Mouse (Mus musculus) spleen, adult 2 months (tissue): ENCODE results near the gene Col18a1. TPM values are rescaled to one million over a fixed set of nuclear protein-coding genes. Genes with fewer than 3 reads are reported as not detected.
A peak's percentile ranks its signal among the peaks of the same experiment; 100 is the strongest.

Experiments
- DNase-seq, 2 experiments: peaks; one replicate each; pipeline versions ENCODE4 v3.0.0 to v3.0.0-alpha.2; 2012 to 2021; ENCODE audit warnings: low spot score in 2 of 2, low read depth in 1 of 2
- H3K27ac ChIP-seq: fragments of 200-500 bp; 2 replicates; pipeline ENCODE4 v1.5.1; 2012; ENCODE audit warnings: low read length, inconsistent platforms; ENCODE audit not compliant: insufficient read depth
- H3K27me3 ChIP-seq: fragments of 200-500 bp; 2 replicates; pipeline ENCODE4 v1.6.1; 2012; ENCODE audit warnings: mild to moderate bottlenecking, moderate library complexity, low read length, inconsistent platforms; ENCODE audit not compliant: control insufficient read depth, insufficient read depth
- H3K36me3 ChIP-seq: fragments of 200-500 bp; 2 replicates; pipeline ENCODE4 v1.6.1; 2012; ENCODE audit warnings: mild to moderate bottlenecking, low read length, inconsistent platforms; ENCODE audit not compliant: control insufficient read depth, insufficient read depth
- H3K4me1 ChIP-seq: fragments of 200-500 bp; 2 replicates; pipeline ENCODE4 v1.6.1; 2011; ENCODE audit warnings: inconsistent platforms; ENCODE audit not compliant: control insufficient read depth, insufficient read depth, insufficient read length
- H3K4me3 ChIP-seq: fragments of 200-500 bp; 2 replicates; pipeline ENCODE4 v1.5.1; 2011; ENCODE audit warnings: mild to moderate bottlenecking, inconsistent platforms; ENCODE audit not compliant: insufficient read depth, insufficient read length; ENCODE audit errors: extremely low read depth
- CTCF ChIP-seq: fragments of 200-500 bp; IDR thresholded peaks from 2 replicates; pipeline ENCODE4 v1.5.1; 2011; ENCODE audit warnings: mild to moderate bottlenecking, inconsistent platforms; ENCODE audit not compliant: insufficient read depth, insufficient read length, insufficient replicate concordance; ENCODE audit errors: extremely low read depth
- POLR2A ChIP-seq: fragments of 200-500 bp; IDR thresholded peaks from 2 replicates; pipeline ENCODE4 v1.6.1; 2011; ENCODE audit warnings: low read depth, low read length, inconsistent platforms
- WGBS: fragments of 180-500 bp; shearing (Covaris S2); methylation state at CpG from one replicate; pipeline ENCODE4 v1.1.7; 2018; 5-methylcytosine and 5-hydroxymethylcytosine counted together
- polyA plus RNA-seq: library from polyadenylated mRNA; depleted of rRNA; stranded (reverse); fragments of >200 nt; gene quantifications from 2 replicates; pipeline ENCODE4 v1.2.3, GENCODE M21; 2012; rRNA removed

Gene Col18a1
- polyA plus RNA-seq: 15.0 and 23.4 TPM in 2 replicates

- 1% methylated on average over 42 of the region's 42 CpGs for WGBS
- H3K4me3 ChIP-seq: peak within 1 kb of the TSS; percentile 42; the same call in 1 of the 2 replicates
- TF ChIP-seq CTCF (no peak), POLR2A (no peak)
- no peak within 1 kb of the TSS for H3K27ac ChIP-seq
- no peaks in the 10 kb centered on the region for H3K36me3 ChIP-seq
- peaks cover 7% of the 10 kb centered on the region; the same call in 1 of the 2 replicates for H3K4me1 ChIP-seq
- H3K27me3 ChIP-seq: no peaks in the 10 kb centered on the region
- DNase-seq: no peak
These were observed at the start of gene Col18a1 for GRCm38 (mm10) chr10:77165963-77166717. Gene Col18a1 (minus strand): TSS chr10:77166548.

DNA sequence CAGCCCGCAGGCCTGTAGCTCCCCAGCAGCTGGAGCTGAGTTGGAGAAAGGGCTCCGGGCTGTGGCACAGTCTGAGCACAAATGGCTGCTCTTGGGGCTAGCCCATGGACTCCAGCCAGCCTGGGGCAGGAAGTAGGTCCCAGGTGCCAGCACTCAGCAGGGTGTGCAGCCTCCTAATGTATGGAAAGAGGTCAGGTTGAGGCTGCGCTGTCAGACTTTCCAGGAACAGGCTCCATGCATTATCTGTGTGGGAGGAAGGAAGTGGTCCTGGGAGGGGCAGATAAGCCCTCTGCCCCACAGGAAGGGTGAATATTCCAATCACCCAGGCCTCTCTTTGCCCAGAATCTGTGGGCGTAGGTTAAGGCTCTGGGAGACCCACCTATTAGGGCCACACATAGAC, 49.3 kb upstream of the Col18a1 start:
- no peak for DNase-seq
- WGBS: 50% methylated on average over 4 of the region's 4 CpGs
- no peaks in the 10 kb centered on the region for H3K4me1 ChIP-seq
- H3K27ac ChIP-seq: no peak overlapping the region
- H3K36me3 ChIP-seq: no peaks in the 10 kb centered on the region
- no peaks in the 10 kb centered on the region for H3K27me3 ChIP-seq
- TF ChIP-seq CTCF (no peak), POLR2A (no peak)
- no peak overlapping the region for H3K4me3 ChIP-seq

DNA sequence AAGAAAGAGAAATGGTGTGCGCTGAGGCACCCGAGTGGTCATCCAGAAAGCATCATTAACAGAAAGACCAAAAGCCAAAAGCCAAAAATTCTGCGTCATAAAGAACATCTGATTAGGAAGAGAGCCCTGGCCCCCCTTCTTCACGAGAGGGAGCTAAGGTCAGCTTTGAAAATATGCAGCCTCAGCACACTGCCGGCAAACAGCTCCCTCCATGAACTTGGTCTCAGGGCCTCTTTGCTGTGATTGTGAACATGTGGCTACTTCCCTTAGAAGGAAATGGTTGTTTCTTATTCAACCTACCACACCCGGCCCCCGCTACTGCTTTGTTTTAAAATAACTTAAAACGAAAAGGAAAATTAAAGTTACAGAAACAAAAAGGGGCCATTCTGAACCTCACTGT, 48.2 kb upstream of the Col18a1 start:
- Histone ChIP-seq H3K27me3 (no peaks in the 10 kb centered on the region), H3K36me3 (no peaks in the 10 kb centered on the region), H3K4me3 (no peak overlapping the region), H3K4me1 (no peaks in the 10 kb centered on the region), H3K27ac (no peak overlapping the region)
- DNase-seq: no peak
- TF ChIP-seq POLR2A: no peak
- no peak for TF ChIP-seq CTCF
- WGBS: 37% methylated on average over 8 of the region's 8 CpGs

GRCm38 (mm10) chr10:77213483-77213882, 47.1 kb upstream of the Col18a1 start:
- H3K4me1 ChIP-seq: no peaks in the 10 kb centered on the region

DNA sequence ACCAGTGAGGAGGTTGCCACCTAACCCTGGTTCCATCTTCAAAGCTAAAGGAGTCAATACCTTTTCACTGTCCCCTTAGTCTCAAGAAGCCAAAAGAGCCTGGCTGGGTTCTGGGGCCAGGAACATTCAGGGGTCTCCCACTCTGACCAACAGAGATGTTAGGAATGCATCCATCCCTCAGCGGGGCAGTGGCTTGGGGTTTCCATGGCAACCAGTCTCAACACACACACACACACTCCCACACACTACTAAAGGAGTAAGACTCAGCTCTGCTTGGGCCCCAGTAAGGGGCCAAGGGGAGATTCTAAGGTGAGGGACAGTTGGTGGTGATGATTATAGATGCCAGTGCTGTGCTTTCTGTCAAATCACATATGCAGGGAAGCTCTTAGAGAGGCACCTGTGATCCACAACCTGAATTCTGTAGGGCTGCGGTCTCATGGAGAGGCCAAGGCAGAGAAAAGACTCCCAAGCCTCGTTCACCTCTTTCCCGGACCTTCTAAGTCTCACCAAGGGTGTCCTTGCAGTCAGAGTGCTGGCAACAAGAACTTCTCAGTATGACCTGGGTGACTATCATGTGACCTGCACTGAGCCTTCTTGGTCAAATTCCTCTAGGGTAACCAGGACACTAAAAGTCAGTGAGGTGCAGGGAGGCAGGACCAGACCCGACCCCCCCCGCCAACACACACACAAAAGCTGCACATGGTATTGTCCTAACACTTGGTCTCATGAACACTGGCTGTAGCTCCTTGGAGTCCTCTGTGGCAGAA, 46.2 kb upstream of the Col18a1 start:
- Histone ChIP-seq H3K27ac (no peak overlapping the region), H3K27me3 (no peaks in the 10 kb centered on the region), H3K4me1 (no peaks in the 10 kb centered on the region), H3K4me3 (no peak overlapping the region), H3K36me3 (no peaks in the 10 kb centered on the region)
- no peak for DNase-seq
- no peak for TF ChIP-seq POLR2A
- no peak for TF ChIP-seq CTCF
- 91% methylated on average over 6 of the region's 6 CpGs for WGBS

More at GRCm38 (mm10) chr10:77213483-77213882, 47.1 kb upstream of the Col18a1 start:
- no peaks in the 10 kb centered on the region for H3K27me3 ChIP-seq
- 93% methylated on average over 5 of the region's 5 CpGs for WGBS
- no peak for DNase-seq
- H3K4me3 ChIP-seq: no peak overlapping the region
- H3K36me3 ChIP-seq: no peaks in the 10 kb centered on the region
- no peak overlapping the region for H3K27ac ChIP-seq
- TF ChIP-seq POLR2A (no peak), CTCF (no peak)

- no peaks in the 10 kb centered on the region for H3K27me3 ChIP-seq
- no peaks in the 10 kb centered on the region for H3K4me1 ChIP-seq
- no peak for TF ChIP-seq POLR2A
- TF ChIP-seq CTCF: no peak
- H3K27ac ChIP-seq: peak overlapping the region; percentile 8; the same call in 1 of the 2 replicates
- H3K4me3 ChIP-seq: no peak overlapping the region
- H3K36me3 ChIP-seq: no peaks in the 10 kb centered on the region
- no peak for DNase-seq
- WGBS: 18% methylated on average over 11 of the region's 11 CpGs
These were observed 44.8 kb upstream of the Col18a1 start for GRCm38 (mm10) chr10:77211116-77211570.

DNA sequence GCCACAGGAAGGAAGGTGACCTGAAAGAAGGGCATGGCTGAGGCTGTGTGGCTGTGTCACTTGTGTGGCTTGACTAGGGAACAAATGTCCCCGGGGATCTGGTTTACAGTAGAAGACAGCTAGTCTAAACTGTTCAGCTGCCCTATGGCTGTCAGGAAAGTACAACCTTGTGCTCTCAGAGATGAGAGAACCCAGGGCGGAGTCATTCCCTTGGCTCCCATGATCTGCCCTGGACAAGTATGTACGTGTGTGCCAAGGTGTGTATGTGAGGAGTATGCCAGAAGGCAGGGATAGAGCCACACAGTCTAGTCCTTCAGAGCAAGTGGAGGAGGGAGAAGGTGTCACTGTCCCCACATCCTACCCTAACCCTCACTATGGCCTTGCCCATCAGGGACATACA, 44.3 kb upstream of the Col18a1 start:
- Histone ChIP-seq H3K4me3 (no peak overlapping the region), H3K4me1 (no peaks in the 10 kb centered on the region), H3K27ac (no peak overlapping the region), H3K27me3 (no peaks in the 10 kb centered on the region), H3K36me3 (no peaks in the 10 kb centered on the region)
- no peak for DNase-seq
- 72% methylated on average over 3 of the region's 3 CpGs for WGBS
- TF ChIP-seq POLR2A: no peak
- TF ChIP-seq CTCF: no peak
